Comparison of ENCODE assay signal across 14 mouse cellular contexts in genomic region chr9:61431830-61432229, GRCm38 (mm10).
"Had no signal": no experiment of that assay in that cellular context is flagged by ENCODE, and none has a peak within 500 bp of the region (broad histone marks: within the 10 kb centered on the region; RNA-seq: fewer than 3 reads in every experiment).

No protein-coding gene starts in this region.

- H3K36me3 ChIP-seq: limb, embryonic 15.5 days; liver, embryonic 12.5 days; stomach, embryonic 15.5 days had no signal

- H3K9ac ChIP-seq: limb, embryonic 15.5 days; liver, embryonic 12.5 days; lung, embryonic 14.5 days; stomach, embryonic 15.5 days had no signal

- H3K4me2 ChIP-seq: limb, embryonic 15.5 days; liver, embryonic 12.5 days; lung, embryonic 14.5 days; stomach, embryonic 15.5 days had no signal

- H3K27me3 ChIP-seq: stomach, embryonic 15.5 days had no signal

- H3K27ac ChIP-seq: left cerebral cortex, adult 2 months; limb, embryonic 15.5 days; liver, embryonic 12.5 days; macrophage; stomach, embryonic 15.5 days had no signal

- H3K4me3 ChIP-seq: left cerebral cortex, adult 2 months; limb, embryonic 15.5 days; liver, embryonic 12.5 days; stomach, embryonic 15.5 days had no signal

- H3K9me3 ChIP-seq: limb, embryonic 15.5 days; liver, embryonic 12.5 days; stomach, embryonic 15.5 days had no signal

- DNase-seq: kidney, adult 8-10 months; kidney, postnatal 25 days; lung, embryonic 14.5 days; lung, postnatal 10 days; midbrain, embryonic 14.5 days; right cerebral cortex, postnatal 4 days; thymus, adult 2 months; thymus, postnatal 25 days had no signal

- ATAC-seq: intestine, embryonic 16.5 days; liver, embryonic 12.5 days had no signal
